Mouse (Mus musculus) gastrocnemius, postnatal 36 days (tissue): ENCODE measurements around the gene Lrrc4b. TPM values are rescaled to one million over a fixed set of nuclear protein-coding genes. Genes with fewer than 3 reads are reported as not detected.

Source experiments
- DNase-seq, 2 experiments: peaks; one replicate each; pipeline ENCODE4 v3.0.0; 2022
- intact Hi-C: fragments of 180-260 bp; cut with DNase I; formaldehyde crosslinking; loops from one replicate; pipeline ENCODE4 v1.15.1; 2025
- total RNA-seq, 2 experiments: library from RNA; stranded (reverse); gene quantifications; 2 replicates each; pipeline ENCODE4 v1.2.3; 2021

Gene Lrrc4b
- total RNA-seq, 2 experiments from 2014 or later: 0.20 TPM; not detected in 1

- DNase-seq: no peak
- intact Hi-C loops: no loop called here
Observed at GRCm38 (mm10) chr7:44435796-44436195, 7.0 kb downstream of the Lrrc4b start.

- no peak for DNase-seq
- intact Hi-C loops: no loop called here
Observed at GRCm38 (mm10) chr7:44436267-44436666, 7.4 kb downstream of the Lrrc4b start.

DNA sequence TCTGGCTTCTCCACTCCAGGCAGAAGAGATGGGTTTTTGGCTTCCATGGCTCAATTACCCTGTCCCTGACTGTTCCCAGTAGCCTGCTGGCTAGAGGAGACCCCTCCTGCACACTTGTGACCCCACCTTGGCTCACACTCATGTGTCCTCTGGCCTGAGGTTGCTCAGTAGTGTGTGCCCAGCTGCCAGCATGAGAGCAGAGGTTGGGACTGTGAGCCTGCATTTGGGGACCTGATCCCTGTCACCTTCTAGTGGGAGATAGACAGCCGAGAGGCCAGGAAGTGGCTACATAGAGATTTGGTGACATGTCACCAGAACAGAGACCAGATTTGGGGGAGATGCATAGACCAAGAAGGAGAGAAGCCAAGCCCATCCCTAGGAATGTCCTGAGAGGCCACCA lies 8.4 kb downstream of the Lrrc4b start:
- no peak for DNase-seq
- intact Hi-C loops: no loop called here

GRCm38 (mm10) chr7:44437933-44438332 lies 9.1 kb downstream of the Lrrc4b start:
- no peak for DNase-seq
- intact Hi-C loops: no loop called here

- intact Hi-C loops: loop anchor here (5.0 kb wide), 1 partner anchor 133 kb away; the partner anchor contains the start of gene Napsa
- DNase-seq: no peak
Observed at GRCm38 (mm10) chr7:44439696-44440095, 10.9 kb downstream of the Lrrc4b start.

DNA sequence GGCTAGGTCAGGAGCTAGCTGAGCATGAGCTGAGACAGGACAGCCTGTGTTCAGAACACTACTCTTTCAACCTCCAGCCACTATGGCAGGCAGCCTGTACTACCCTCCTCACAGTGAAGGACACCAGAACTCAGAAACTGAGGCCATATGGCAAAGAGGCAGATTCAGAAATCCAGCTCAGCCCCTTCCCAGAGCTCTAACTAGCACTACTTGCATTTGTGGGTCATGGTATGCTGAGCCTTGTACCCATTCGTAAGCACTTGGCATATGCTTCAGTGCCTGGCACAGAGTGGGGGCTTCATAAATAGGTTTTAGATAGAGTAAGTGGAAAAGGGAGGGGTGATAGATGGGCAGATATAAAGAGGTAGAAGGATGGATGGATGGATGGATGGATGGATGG lies 11.7 kb downstream of the Lrrc4b start:
- intact Hi-C loops: loop anchor here (5.0 kb wide), 1 partner anchor 132 kb away; the partner anchor contains the start of gene Napsa
- DNase-seq: no peak

DNA sequence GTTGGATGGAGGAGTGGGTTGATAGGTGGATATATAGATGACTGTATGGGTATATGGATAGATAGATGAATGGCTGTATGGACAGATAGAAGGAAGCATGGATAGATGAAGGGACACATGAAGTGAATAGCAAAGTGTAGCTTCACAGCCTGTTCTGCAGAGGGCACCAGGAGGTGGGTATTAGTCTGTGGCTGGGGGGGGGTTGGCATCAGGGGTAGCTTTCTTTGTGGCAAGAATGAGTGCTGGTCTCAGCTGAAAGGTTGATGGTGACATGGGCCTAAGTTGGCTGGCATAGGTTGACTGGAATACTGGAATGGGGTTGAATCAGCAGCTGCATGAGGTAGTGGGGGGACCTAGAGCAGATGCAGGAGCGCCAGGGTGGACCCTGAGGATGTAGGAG lies 12.4 kb downstream of the Lrrc4b start:
- intact Hi-C loops: loop anchor here (5.0 kb wide), 1 partner anchor 131 kb away; the partner anchor contains the start of gene Napsa
- no peak for DNase-seq

DNA sequence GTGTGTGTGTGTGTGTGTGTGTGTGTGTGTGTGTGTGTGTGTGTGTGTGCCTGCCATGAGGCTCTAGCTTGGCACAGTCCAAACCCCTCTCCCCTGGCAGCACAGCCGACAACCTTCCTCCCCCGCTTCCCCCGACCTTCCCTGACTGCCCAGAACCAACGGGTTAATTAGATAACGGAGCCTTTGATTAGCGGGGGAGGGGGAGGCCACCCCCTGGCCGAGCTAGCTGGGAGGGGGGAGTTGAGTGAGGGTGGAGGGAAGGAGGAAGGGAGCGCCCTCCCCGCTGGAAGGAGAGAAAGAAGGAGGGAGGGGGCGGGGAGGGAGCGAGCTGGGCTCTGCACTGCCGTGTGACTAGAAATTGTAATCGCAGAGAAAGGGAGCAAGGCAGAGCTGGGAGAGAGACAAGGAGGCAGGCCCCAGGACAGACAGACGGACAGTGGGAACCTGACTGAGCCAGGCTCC lies 12.9 kb downstream of the Lrrc4b start:
- no peak for DNase-seq
- intact Hi-C loops: loop anchor here (5.0 kb wide), 1 partner anchor 131 kb away; the partner anchor contains the start of gene Napsa

DNA sequence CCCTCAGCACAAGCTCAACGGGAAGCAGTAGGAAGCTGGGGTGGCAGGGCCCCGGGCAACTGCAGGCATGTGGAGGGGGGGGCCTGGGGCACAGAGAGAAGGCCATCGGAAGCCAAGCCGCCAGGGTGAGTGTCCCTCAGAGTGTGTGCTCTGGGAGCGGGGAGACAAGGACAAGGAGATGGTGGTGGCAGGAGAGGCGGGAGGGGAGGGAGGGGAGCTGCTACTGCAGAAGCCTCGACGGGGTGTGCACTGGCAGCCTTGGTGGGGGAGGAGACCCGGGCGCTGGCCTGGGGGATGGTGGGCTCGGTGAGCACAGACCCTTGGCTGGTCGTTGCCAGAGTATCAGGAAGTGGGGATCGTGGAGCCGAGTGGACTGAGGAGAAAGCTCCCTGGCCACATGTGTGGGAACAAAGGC lies 13.6 kb downstream of the Lrrc4b start:
- intact Hi-C loops: loop anchor here (5.0 kb wide), 1 partner anchor 130 kb away; the partner anchor contains the start of gene Napsa
- no peak for DNase-seq

GRCm38 (mm10) chr7:44443268-44444173 lies 14.7 kb downstream of the Lrrc4b start:
- intact Hi-C loops: loop anchor here (5.0 kb wide), 1 partner anchor 129 kb away; the partner anchor contains the start of gene Napsa
- no peak for DNase-seq

- no peak for DNase-seq
- intact Hi-C loops: loop anchor here (5.0 kb wide), 1 partner anchor 127 kb away; the partner anchor contains the start of gene Napsa
Observed at GRCm38 (mm10) chr7:44444886-44445527, 16.2 kb downstream of the Lrrc4b start.

DNA sequence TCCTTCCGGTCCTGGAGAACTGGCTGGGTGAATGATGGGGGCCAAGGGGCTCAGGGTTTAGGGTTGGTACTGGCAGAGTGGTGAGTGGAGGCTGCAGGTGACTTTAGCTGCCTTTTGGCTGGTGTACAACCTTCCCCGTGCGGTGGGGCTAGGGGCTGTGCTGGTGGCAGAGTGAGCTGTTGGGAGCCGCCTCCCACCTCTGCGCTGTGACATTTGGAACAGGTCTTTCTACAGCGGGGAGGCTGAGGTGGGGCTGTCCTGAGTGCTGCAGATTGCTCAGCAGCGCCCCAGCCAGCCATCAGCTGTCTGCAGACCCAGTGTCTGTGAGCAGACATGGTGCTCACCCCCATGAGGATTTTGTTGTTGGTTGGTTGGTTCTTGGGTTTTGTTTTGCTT lies 16.7 kb downstream of the Lrrc4b start:
- intact Hi-C loops: no loop called here
- no peak for DNase-seq

- intact Hi-C loops: no loop called here
- DNase-seq: no peak
Observed at GRCm38 (mm10) chr7:44446070-44446855, 17.4 kb downstream of the Lrrc4b start.

- DNase-seq: no peak
- intact Hi-C loops: no loop called here
Observed at GRCm38 (mm10) chr7:44453256-44453655, 24.4 kb downstream of the Lrrc4b start.

- intact Hi-C loops: no loop called here
- no peak for DNase-seq
Observed at GRCm38 (mm10) chr7:44456302-44456701, 27.5 kb downstream of the Lrrc4b start.

- intact Hi-C loops: loop anchor here (5.0 kb wide), 1 partner anchor 83 kb away; no protein-coding TSS in a partner anchor
- DNase-seq: no peak
Observed at GRCm38 (mm10) chr7:44460067-44460466, 31.2 kb downstream of the Lrrc4b start.

DNA sequence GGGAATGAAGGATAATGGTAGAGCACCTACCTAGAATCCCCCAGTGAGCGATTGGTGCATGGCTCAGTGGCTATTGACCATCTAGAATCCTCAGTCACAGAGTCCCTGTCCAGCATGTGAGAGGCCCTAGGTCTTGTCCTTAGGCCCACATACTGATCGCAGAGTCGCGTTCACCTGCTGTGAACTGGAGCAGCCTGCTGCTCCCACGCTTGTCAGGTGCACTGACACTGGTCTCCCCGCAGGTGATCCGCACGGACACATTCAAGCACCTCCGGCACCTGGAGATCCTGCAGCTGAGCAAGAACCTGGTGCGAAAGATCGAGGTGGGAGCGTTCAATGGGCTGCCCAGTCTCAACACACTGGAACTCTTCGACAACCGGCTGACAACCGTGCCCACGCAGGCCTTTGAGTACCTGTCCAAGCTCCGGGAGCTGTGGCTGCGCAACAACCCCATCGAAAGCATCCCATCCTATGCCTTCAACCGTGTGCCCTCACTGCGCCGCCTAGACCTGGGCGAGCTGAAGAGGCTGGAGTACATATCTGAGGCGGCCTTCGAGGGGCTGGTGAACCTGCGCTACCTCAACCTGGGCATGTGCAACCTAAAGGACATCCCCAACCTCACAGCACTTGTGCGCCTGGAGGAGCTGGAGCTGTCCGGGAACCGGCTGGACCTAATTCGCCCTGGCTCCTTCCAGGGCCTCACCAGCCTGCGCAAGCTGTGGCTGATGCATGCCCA lies 32.1 kb downstream of the Lrrc4b start:
- intact Hi-C loops: loop anchor here (5.0 kb wide), 1 partner anchor 84 kb away; no protein-coding TSS in a partner anchor

GRCm38 (mm10) chr7:44461503-44462217 lies 32.8 kb downstream of the Lrrc4b start:
- no peak for DNase-seq
- intact Hi-C loops: loop anchor here (5.0 kb wide), 1 partner anchor 84 kb away; no protein-coding TSS in a partner anchor

More for the DNA sequence above, 32.1 kb downstream of the Lrrc4b start:
- no peak for DNase-seq
